Mouse (Mus musculus) left cerebral cortex, adult 18-20 months (tissue): ENCODE measurements around the gene Cetn3. TPM values are rescaled to one million over a fixed set of nuclear protein-coding genes. Genes with fewer than 3 reads are reported as not detected.

Experiments
- DNase-seq, 2 experiments: peaks; one replicate each; pipeline ENCODE4 v3.0.0; 2021 to 2022; ENCODE audit warnings: low spot score in 2 of 2, mixed read lengths in 1 of 2
- long read RNA-seq, 2 experiments: library from polyadenylated mRNA; stranded (forward); transcript quantifications; one replicate each; pipeline ENCODE4 v2.0.0; 2021
- total RNA-seq, 2 experiments: library from RNA; stranded (reverse); gene quantifications; 2 replicates each; pipeline ENCODE4 v1.2.3; 2021

The Cetn3 gene
- total RNA-seq, result 100 to 1,000 TPM; 108 TPM
- long read RNA-seq, experiment 1, transcript Cetn3-201 (5 exons, 1,226 nt), result major isoform, 82 of 101 reads
- long read RNA-seq, experiment 1, partial matches to known transcripts, result 11 of 101 reads
- long read RNA-seq, experiment 1, other reads (novel, unspliced or antisense), result 6 of 101 reads
- long read RNA-seq, experiment 2, transcript Cetn3-201 (5 exons, 1,226 nt), result major isoform, 47 of 63 reads
- long read RNA-seq, experiment 2, partial matches to known transcripts, result 9 of 63 reads
- long read RNA-seq, experiment 2, other reads (novel, unspliced or antisense), result 7 of 63 reads

- DNase-seq, result peak; percentile 85 to 93
These were observed at the start of gene Cetn3 for GRCm38 (mm10) chr13:81782971-81783404. Gene Cetn3 (plus strand): TSS chr13:81783077.

GRCm38 (mm10) chr13:81736606-81737005 is 46.3 kb upstream of the Cetn3 start:
- DNase-seq, result no peak

GRCm38 (mm10) chr13:81740898-81741297 is 42.0 kb upstream of the Cetn3 start:
- DNase-seq, result no peak

- no peak for DNase-seq
These were observed 39.3 kb upstream of the Cetn3 start for GRCm38 (mm10) chr13:81743391-81744091.

GRCm38 (mm10) chr13:81744092-81744396 is 38.8 kb upstream of the Cetn3 start:
- no peak for DNase-seq

- no peak for DNase-seq
These were observed 28.0 kb upstream of the Cetn3 start for GRCm38 (mm10) chr13:81754878-81755277.

GRCm38 (mm10) chr13:81755324-81755723 is 27.6 kb upstream of the Cetn3 start:
- no peak for DNase-seq

GRCm38 (mm10) chr13:81757058-81757660 is 25.7 kb upstream of the Cetn3 start:
- DNase-seq, result no peak

GRCm38 (mm10) chr13:81760379-81760778 is 22.5 kb upstream of the Cetn3 start:
- peak; percentile 41 to 57 for DNase-seq

- peak; percentile 25 to 31 for DNase-seq
These were observed 21.2 kb upstream of the Cetn3 start for GRCm38 (mm10) chr13:81761566-81762186.

GRCm38 (mm10) chr13:81764173-81764572 is 18.7 kb upstream of the Cetn3 start:
- no peak for DNase-seq

GRCm38 (mm10) chr13:81767038-81767659 is 15.7 kb upstream of the Cetn3 start:
- DNase-seq, result peak; percentile 90 to 97

- no peak for DNase-seq
These were observed 6.7 kb upstream of the Cetn3 start for GRCm38 (mm10) chr13:81776217-81776616.

- DNase-seq, result no peak
These were observed 402 bp upstream of the Cetn3 start for GRCm38 (mm10) chr13:81782475-81782874.

- DNase-seq, result peak; percentile 95 to 96
These were observed 797 bp downstream of the Cetn3 start for GRCm38 (mm10) chr13:81783405-81784342.

- peak in 1 of 2 experiments; percentile 40 for DNase-seq
These were observed 3.0 kb downstream of the Cetn3 start for GRCm38 (mm10) chr13:81785766-81786480.

- DNase-seq, result no peak
These were observed 7.3 kb downstream of the Cetn3 start for GRCm38 (mm10) chr13:81790160-81790559.

GRCm38 (mm10) chr13:81791861-81792260 is 9.0 kb downstream of the Cetn3 start:
- no peak for DNase-seq

GRCm38 (mm10) chr13:81793850-81794249 is 11.0 kb downstream of the Cetn3 start:
- no peak for DNase-seq

GRCm38 (mm10) chr13:81801121-81801520 is 18.2 kb downstream of the Cetn3 start:
- no peak for DNase-seq
